Mouse (Mus musculus) olfactory bulb, adult 2 months (tissue): ENCODE results near the gene Emg1.

Source experiments
- CTCF ChIP-seq: fragments of 200-500 bp; IDR thresholded peaks from 2 replicates; pipeline ENCODE4 v1.5.1; 2012; ENCODE audit warnings: low read depth, mild to moderate bottlenecking, low read length, moderate library complexity; ENCODE audit not compliant: insufficient read depth
- POLR2A ChIP-seq: fragments of 200-500 bp; IDR thresholded peaks from 2 replicates; pipeline ENCODE4 v1.6.1; 2012; ENCODE audit warnings: mild to moderate bottlenecking, low read depth, low read length, moderate library complexity; ENCODE audit not compliant: insufficient read depth

DNA sequence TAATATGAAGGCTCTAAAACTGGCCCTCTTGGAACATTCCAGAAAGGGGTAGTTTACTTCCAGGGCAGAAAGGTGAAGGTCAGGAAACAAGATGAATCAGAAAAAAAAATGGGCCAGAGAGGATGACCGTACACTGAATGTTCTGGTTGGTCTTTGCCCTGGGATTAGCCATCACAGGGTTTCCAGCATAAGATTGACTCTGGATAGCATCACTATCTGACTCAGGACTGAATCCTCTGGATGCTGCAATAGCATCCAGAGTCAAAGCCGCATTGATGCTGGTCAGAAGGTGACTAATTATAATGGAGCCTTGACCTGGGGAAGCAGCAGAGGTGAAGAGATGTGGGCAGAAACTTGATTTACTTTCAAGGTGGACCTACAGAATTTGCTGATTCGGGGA lies 23.0 kb downstream of the Emg1 start:
- TF ChIP-seq CTCF (no peak), POLR2A (no peak)
